Mouse (Mus musculus): Measurements from ENCODE around the gene Zfp524.

Zfp524 gene

GRCm38 (mm10) chr7:5051193-5052192, 37.3 kb downstream of the Zfp524 start, which contains the start of gene Zfp580:
Gene Zfp580 (plus strand): TSS chr7:5051538.
- DNase-seq (ENCODE audit: low read depth): peak; percentile 82

- peak; percentile 48 for DNase-seq (ENCODE audit: low read depth)
Observed at GRCm38 (mm10) chr7:5052438-5052837, 38.2 kb downstream of the Zfp524 start.

GRCm38 (mm10) chr7:5052931-5053343, 38.7 kb downstream of the Zfp524 start:
- no peak for DNase-seq (ENCODE audit: low read depth)

GRCm38 (mm10) chr7:5053456-5054179, 39.4 kb downstream of the Zfp524 start:
- no peak for DNase-seq (ENCODE audit: low read depth)

GRCm38 (mm10) chr7:5056651-5057263, 42.5 kb downstream of the Zfp524 start:
- DNase-seq (ENCODE audit: low read depth): no peak

- DNase-seq (ENCODE audit: low read depth): no peak
Observed at GRCm38 (mm10) chr7:5057381-5057780, 43.2 kb downstream of the Zfp524 start.

- peak; percentile 40 for DNase-seq (ENCODE audit: low read depth)
Observed at GRCm38 (mm10) chr7:5057804-5058203, 43.6 kb downstream of the Zfp524 start.

- no peak for DNase-seq (ENCODE audit: low read depth)
Observed at GRCm38 (mm10) chr7:5058631-5059030, 44.4 kb downstream of the Zfp524 start.

GRCm38 (mm10) chr7:5059421-5059820, 45.2 kb downstream of the Zfp524 start:
- DNase-seq (ENCODE audit: low read depth): no peak

GRCm38 (mm10) chr7:5060239-5060731, 46.1 kb downstream of the Zfp524 start:
- peak; percentile 86 for DNase-seq (ENCODE audit: low read depth)

- DNase-seq (ENCODE audit: low read depth): peak; percentile 99
Observed at GRCm38 (mm10) chr7:5060944-5061773, 46.9 kb downstream of the Zfp524 start.

GRCm38 (mm10) chr7:5061774-5062359, 47.7 kb downstream of the Zfp524 start, which contains the start of gene U2af2:
Gene U2af2 (plus strand): TSS chr7:5062143.
- peak; percentile 95 for DNase-seq (ENCODE audit: low read depth)

GRCm38 (mm10) chr7:5062360-5063001, 48.3 kb downstream of the Zfp524 start:
- peak; percentile 96 for DNase-seq (ENCODE audit: low read depth)

GRCm38 (mm10) chr7:5064886-5065285, 50.7 kb downstream of the Zfp524 start:
- no peak for DNase-seq (ENCODE audit: low read depth)
